Mouse (Mus musculus) forebrain, embryonic 14.5 days (tissue): ENCODE measurements around the gene Trib3. TPM values are rescaled to one million over a fixed set of nuclear protein-coding genes. Genes with fewer than 3 reads are reported as not detected.
"Not testable (repeated sequence)": the region's sequence is repeated elsewhere in the genome, so short reads cannot be mapped to it uniquely, and the experiment has no call there.

ENCODE experiments used
- ATAC-seq: fragments of 200-750 bp; cut with Nextera tagmentation; 2 replicates; pipeline ENCODE4 v1.8.0; 2017; ENCODE audit warnings: mild to moderate bottlenecking, moderate library complexity
- DNase-seq: peaks from one replicate; pipeline ENCODE4 v3.0.0-alpha.2; 2015; ENCODE audit warnings: low spot score
- H3K27ac ChIP-seq: fragments of 300-500 bp; sonication (generic); 2 replicates; pipeline ENCODE4 v1.5.1; 2014; ENCODE audit warnings: low read depth, mild to moderate bottlenecking, control low read depth, low read length, moderate library complexity
- H3K27me3 ChIP-seq: fragments of 300-500 bp; sonication (generic); replicated peaks from 2 replicates; pipeline ENCODE4 v1.6.1; 2014; ENCODE audit warnings: low read length, control low read depth, mixed read lengths; ENCODE audit not compliant: control insufficient read depth, insufficient read depth
- H3K36me3 ChIP-seq: fragments of 300-500 bp; sonication (generic); 2 replicates; pipeline ENCODE4 v1.6.1; 2014; ENCODE audit warnings: low read length, control low read depth; ENCODE audit not compliant: control insufficient read depth, insufficient read depth
- H3K4me1 ChIP-seq: fragments of 300-500 bp; sonication (generic); 2 replicates; pipeline ENCODE4 v1.6.1; 2014; ENCODE audit warnings: antibody characterized with exemption, low read length, control low read depth; ENCODE audit not compliant: control insufficient read depth, insufficient read depth
- H3K4me2 ChIP-seq: fragments of 300-500 bp; sonication (generic); 2 replicates; pipeline ENCODE4 v1.6.1; 2014; ENCODE audit warnings: mild to moderate bottlenecking, control low read depth, low read length
- H3K4me3 ChIP-seq: fragments of 300-500 bp; sonication (generic); 2 replicates; pipeline ENCODE4 v1.5.1; 2014; ENCODE audit warnings: low read depth, low read length, control low read depth
- H3K9ac ChIP-seq: fragments of 300-500 bp; sonication (generic); 2 replicates; pipeline ENCODE4 v1.6.1; 2014; ENCODE audit warnings: mild to moderate bottlenecking, low read length, control low read depth, moderate library complexity
- H3K9me3 ChIP-seq: fragments of 300-500 bp; sonication (generic); replicated peaks from 2 replicates; pipeline ENCODE4 v1.6.1; 2016; ENCODE audit warnings: low read length, control low read depth, mixed read lengths; ENCODE audit not compliant: control insufficient read depth
- WGBS: fragments of 180-500 bp; shearing (Covaris S2); extraction: QIAGEN DNeasy Blood & Tissue Kit; methylation state at CpG from one replicate; pipeline ENCODE4 v1.1.7; 2014; 5-methylcytosine and 5-hydroxymethylcytosine counted together
- polyA plus RNA-seq: library from polyadenylated mRNA; unstranded; fragments of >200 nt; fragmentation: Nextera tagmentation; extraction: Ambion mirVana; gene quantifications from 2 replicates; pipeline ENCODE4 v1.2.1, GENCODE M21; 2014

Gene Trib3
- polyA plus RNA-seq, 1 experiment from 2014 or later, result 0.24 TPM

- WGBS, result 51% methylated on average over 7 of the region's 7 CpGs
- H3K4me2 ChIP-seq, result no peak overlapping the region
- DNase-seq, result peak; percentile 72
These were observed 28.3 kb upstream of the Trib3 start for GRCm38 (mm10) chr2:152372104-152372503.

DNA sequence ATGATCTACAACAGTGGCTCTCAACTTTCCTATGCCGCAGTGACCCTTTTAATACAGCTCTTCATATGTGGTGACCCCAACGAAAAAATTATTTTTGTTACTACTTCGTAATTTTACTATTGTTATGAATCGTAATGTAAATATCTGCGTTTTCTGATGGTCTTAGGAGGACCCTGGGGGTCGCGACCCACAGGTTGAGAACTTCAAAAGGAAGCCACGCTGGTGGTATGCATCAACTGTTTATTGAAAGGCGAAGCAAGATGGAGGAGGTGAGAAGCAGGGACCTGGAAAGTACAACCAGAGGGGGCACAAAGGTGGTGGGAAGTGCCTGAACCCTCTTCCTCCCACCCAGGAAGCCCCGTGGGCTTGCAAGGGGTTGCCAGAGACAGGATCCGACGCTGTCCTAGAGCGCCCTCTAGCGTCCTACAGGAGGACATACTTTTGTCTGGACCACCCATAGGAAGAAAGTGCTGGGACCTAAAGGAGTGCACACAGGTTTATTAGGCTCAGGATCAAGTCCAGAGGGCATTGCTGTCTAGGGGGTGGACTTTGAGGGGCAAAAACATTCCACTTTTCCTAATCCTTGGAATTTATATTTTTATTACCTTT is 24.8 kb upstream of the Trib3 start:
- no peaks in the 10 kb centered on the region for H3K36me3 ChIP-seq
- no peaks in the 10 kb centered on the region for H3K4me1 ChIP-seq
- H3K4me2 ChIP-seq, result no peak overlapping the region
- H3K9me3 ChIP-seq, result no peaks in the 10 kb centered on the region
- DNase-seq, result peak; percentile 80
- no peak overlapping the region for H3K27ac ChIP-seq
- no peak overlapping the region for H3K9ac ChIP-seq
- 29% methylated on average over 14 of the region's 14 CpGs for WGBS
- H3K27me3 ChIP-seq, result no peaks in the 10 kb centered on the region
- H3K4me3 ChIP-seq, result no peak overlapping the region
- ATAC-seq, result peak; percentile 56; the same call in 1 of the 2 replicates

More at GRCm38 (mm10) chr2:152372104-152372503, 28.3 kb upstream of the Trib3 start:
- no peaks in the 10 kb centered on the region for H3K36me3 ChIP-seq
- H3K27me3 ChIP-seq, result no peaks in the 10 kb centered on the region
- H3K27ac ChIP-seq, result no peak overlapping the region
- H3K9ac ChIP-seq, result no peak overlapping the region
- no peak overlapping the region for H3K4me3 ChIP-seq
- no peak for ATAC-seq
- peaks cover 16% of the 10 kb centered on the region for H3K4me1 ChIP-seq
- H3K9me3 ChIP-seq, result no peaks in the 10 kb centered on the region

GRCm38 (mm10) chr2:152367917-152368316 is 24.1 kb upstream of the Trib3 start:
- no peak overlapping the region for H3K27ac ChIP-seq
- 89% methylated on average over 5 of the region's 5 CpGs for WGBS
- no peak for DNase-seq
- no peak overlapping the region for H3K4me2 ChIP-seq
- H3K4me1 ChIP-seq, result no peaks in the 10 kb centered on the region
- no peaks in the 10 kb centered on the region for H3K27me3 ChIP-seq
- no peaks in the 10 kb centered on the region for H3K36me3 ChIP-seq
- no peaks in the 10 kb centered on the region for H3K9me3 ChIP-seq
- no peak for ATAC-seq
- H3K4me3 ChIP-seq, result no peak overlapping the region
- H3K9ac ChIP-seq, result no peak overlapping the region

DNA sequence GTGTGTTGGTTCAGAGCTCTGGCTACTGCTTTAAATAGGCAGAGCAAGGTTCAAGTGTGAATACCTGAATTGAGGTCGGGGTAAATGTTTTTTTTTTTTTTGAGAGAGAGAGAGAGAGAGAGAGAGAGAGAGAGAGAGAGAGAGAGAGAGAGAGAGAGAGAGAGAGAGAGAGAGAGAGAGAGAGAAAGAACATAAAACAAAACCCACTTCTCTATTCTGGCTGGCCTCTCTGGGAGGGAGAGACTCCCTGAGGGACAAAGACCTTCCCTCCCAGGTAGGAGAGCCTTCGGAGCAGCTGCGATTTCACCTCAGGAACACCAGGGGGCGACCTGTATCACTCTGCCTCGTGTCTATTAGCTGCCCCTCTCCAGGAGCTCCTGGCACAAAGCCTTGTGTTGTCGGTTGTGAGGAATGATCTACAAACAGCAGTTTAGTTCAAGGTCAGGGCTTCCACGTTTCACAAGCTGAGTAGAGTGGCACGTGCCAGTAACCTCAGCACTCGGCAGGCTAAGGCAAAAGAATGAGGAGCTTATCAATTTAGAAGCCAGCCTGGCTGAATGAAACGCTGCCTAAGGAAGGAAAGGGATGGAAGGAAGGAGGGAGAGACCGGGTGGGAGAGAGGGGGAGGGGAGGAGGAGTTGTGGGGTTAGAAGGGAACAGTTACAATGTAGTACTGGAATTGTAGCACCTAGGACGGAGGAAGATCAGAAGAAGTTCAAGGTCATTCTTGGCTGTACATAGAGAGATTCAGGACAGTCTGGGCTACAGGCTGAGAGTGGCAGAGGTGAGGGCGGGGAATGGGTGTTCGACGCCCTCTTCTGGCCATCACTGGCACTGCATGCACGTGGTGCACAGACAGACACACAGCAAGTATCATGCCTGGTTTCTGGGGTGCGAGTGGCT is 19.7 kb upstream of the Trib3 start:
- Histone ChIP-seq H3K36me3 (no peaks in the 10 kb centered on the region), H3K4me3 (no peak overlapping the region), H3K9ac (0 out of 2 replicates have a peak overlapping the region, but pooled peaks have one; percentile 17), H3K4me1 (no peaks in the 10 kb centered on the region), H3K4me2 (peak overlapping the region; percentile 22), H3K27ac (peak overlapping the region; percentile 35), H3K27me3 (no peaks in the 10 kb centered on the region), H3K9me3 (no peaks in the 10 kb centered on the region)
- ATAC-seq (peak; percentile 85), DNase-seq (peak; percentile 91)
- WGBS, result 9% methylated on average over 17 of the region's 17 CpGs

- ATAC-seq, result no peak
- Histone ChIP-seq H3K27me3 (no peaks in the 10 kb centered on the region), H3K4me3 (no peak overlapping the region), H3K9me3 (no peaks in the 10 kb centered on the region), H3K4me2 (no peak overlapping the region), H3K36me3 (no peaks in the 10 kb centered on the region), H3K4me1 (no peaks in the 10 kb centered on the region), H3K27ac (no peak overlapping the region), H3K9ac (no peak overlapping the region)
- 91% methylated on average over 8 of the region's 8 CpGs for WGBS
- no peak for DNase-seq
These were observed 17.4 kb upstream of the Trib3 start for GRCm38 (mm10) chr2:152361193-152361592.

DNA sequence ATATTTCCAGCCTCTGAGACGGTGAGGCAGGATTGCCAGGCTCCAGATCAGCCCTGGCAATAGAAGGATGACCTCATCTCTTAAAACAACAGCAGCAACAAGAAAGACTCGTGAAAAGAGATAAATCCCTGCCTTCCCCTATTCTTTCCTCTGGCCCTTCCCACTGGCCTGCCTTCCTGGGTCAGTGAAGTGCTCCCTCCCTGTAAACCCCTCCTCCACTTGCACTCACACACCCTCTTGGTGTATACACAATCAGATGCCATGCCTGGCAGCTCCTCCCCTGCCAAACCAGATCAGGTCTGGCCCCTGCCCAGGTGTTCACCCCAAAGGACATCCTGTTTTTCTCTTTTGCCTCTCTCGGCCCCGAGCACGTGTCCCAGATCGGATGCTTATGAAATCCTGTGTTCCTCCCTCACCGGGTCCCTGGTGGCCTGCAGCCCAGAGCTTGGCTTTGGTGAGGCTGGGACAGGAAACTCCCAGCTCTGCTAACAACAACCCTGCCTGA is 16.5 kb upstream of the Trib3 start:
- no peak overlapping the region for H3K27ac ChIP-seq
- no peak for DNase-seq
- no peaks in the 10 kb centered on the region for H3K4me1 ChIP-seq
- H3K4me2 ChIP-seq, result no peak overlapping the region
- no peak overlapping the region for H3K4me3 ChIP-seq
- no peak for ATAC-seq
- H3K9ac ChIP-seq, result no peak overlapping the region
- 63% methylated on average over 7 of the region's 7 CpGs for WGBS
- no peaks in the 10 kb centered on the region for H3K36me3 ChIP-seq
- H3K27me3 ChIP-seq, result no peaks in the 10 kb centered on the region
- H3K9me3 ChIP-seq, result no peaks in the 10 kb centered on the region

- H3K4me3 ChIP-seq, result no peak overlapping the region
- ATAC-seq, result no peak
- no peaks in the 10 kb centered on the region for H3K4me1 ChIP-seq
- WGBS, result 86% methylated on average over 5 of the region's 5 CpGs
- H3K27me3 ChIP-seq, result no peaks in the 10 kb centered on the region
- no peaks in the 10 kb centered on the region for H3K36me3 ChIP-seq
- no peaks in the 10 kb centered on the region for H3K9me3 ChIP-seq
- no peak overlapping the region for H3K4me2 ChIP-seq
- no peak for DNase-seq
- no peak overlapping the region for H3K27ac ChIP-seq
- H3K9ac ChIP-seq, result no peak overlapping the region
These were observed 15.8 kb upstream of the Trib3 start for GRCm38 (mm10) chr2:152359616-152360015.

- not testable (repeated sequence) for H3K4me3 ChIP-seq, H3K9me3 ChIP-seq, H3K27ac ChIP-seq, H3K4me1 ChIP-seq, DNase-seq, H3K9ac ChIP-seq, H3K4me2 ChIP-seq, ATAC-seq, H3K36me3 ChIP-seq, H3K27me3 ChIP-seq
- WGBS, result 77% methylated on average over 5 of the region's 5 CpGs
These were observed 15.1 kb upstream of the Trib3 start for GRCm38 (mm10) chr2:152358977-152359376.

DNA sequence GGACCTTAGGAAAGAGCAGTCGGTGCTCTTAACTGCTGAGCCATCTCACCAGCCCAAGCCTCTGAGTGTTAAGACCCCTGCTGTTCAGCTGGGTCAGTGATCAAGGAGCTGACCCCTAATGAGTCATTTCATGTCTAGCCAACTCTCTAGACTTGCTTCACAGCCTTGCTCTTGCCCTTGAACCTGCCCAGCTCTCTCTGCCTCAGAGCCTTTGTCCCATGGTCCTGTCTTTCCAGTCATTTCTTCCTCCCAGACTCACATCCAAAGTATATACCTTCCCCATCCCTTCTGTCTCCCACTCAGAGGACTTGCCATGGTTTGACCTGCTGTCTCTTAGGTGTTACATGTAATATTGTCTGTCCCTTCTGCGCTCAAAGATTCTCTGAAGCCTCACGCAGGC is 13.4 kb upstream of the Trib3 start:
- no peak for ATAC-seq
- H3K9ac ChIP-seq, result no peak overlapping the region
- no peaks in the 10 kb centered on the region for H3K4me1 ChIP-seq
- WGBS, result 89% methylated on average over 3 of the region's 3 CpGs
- no peak overlapping the region for H3K4me3 ChIP-seq
- H3K4me2 ChIP-seq, result no peak overlapping the region
- H3K27ac ChIP-seq, result no peak overlapping the region
- H3K9me3 ChIP-seq, result no peaks in the 10 kb centered on the region
- DNase-seq, result no peak
- H3K27me3 ChIP-seq, result no peaks in the 10 kb centered on the region
- no peaks in the 10 kb centered on the region for H3K36me3 ChIP-seq
